Mouse (Mus musculus) bone marrow, adult 2 months (tissue): Measurements from ENCODE around the gene Cd151.

Experiments used
- CTCF ChIP-seq: fragments of 200-500 bp; IDR thresholded peaks from 2 replicates; pipeline ENCODE4 v1.5.1; 2011; ENCODE audit warnings: low read length, control low read depth; ENCODE audit not compliant: control insufficient read depth, insufficient read depth
- POLR2A ChIP-seq: fragments of 200-500 bp; IDR thresholded peaks from 2 replicates; pipeline ENCODE4 v1.6.1; 2011; ENCODE audit warnings: low read depth, mild to moderate bottlenecking, control low read depth, low read length, borderline replicate concordance; ENCODE audit not compliant: control insufficient read depth

- TF ChIP-seq CTCF (no peak), POLR2A (no peak)
These were observed 47.0 kb upstream of the Cd151 start for GRCm38 (mm10) chr7:141420030-141420702.
